Mouse (Mus musculus) heart, embryonic 16.5 days (tissue): Measurements from ENCODE around the gene Eefsec. TPM values are rescaled to one million over a fixed set of nuclear protein-coding genes. Genes with fewer than 3 reads are reported as not detected.

Source experiments
- ATAC-seq: fragments of 200-750 bp; cut with Nextera tagmentation; replicated peaks from 2 replicates; pipeline ENCODE4 v1.8.0; 2017; ENCODE audit warnings: moderate number of reproducible peaks; ENCODE audit not compliant: insufficient read depth, low FRiP score; ENCODE audit errors: extremely low read depth
- H3K27ac ChIP-seq: fragments of 300-500 bp; sonication (generic); 2 replicates; pipeline ENCODE4 v1.5.1; 2014; ENCODE audit warnings: mild to moderate bottlenecking, low read length, control low read depth, moderate library complexity
- H3K27me3 ChIP-seq: fragments of 300-500 bp; sonication (generic); 2 replicates; pipeline ENCODE4 v1.6.1; 2014; ENCODE audit warnings: low read length, mixed read lengths; ENCODE audit not compliant: control insufficient read depth, insufficient read depth
- H3K36me3 ChIP-seq: fragments of 300-500 bp; sonication (generic); 2 replicates; pipeline ENCODE4 v1.6.1; 2014; ENCODE audit not compliant: control insufficient read depth, insufficient read depth
- H3K4me1 ChIP-seq: fragments of 300-500 bp; sonication (generic); 2 replicates; pipeline ENCODE4 v1.6.1; 2014; ENCODE audit warnings: low read length, mixed read lengths; ENCODE audit not compliant: control insufficient read depth, insufficient read depth
- H3K4me2 ChIP-seq: fragments of 300-500 bp; sonication (generic); 2 replicates; pipeline ENCODE4 v1.6.1; 2014; ENCODE audit warnings: low read depth, mild to moderate bottlenecking, control low read depth, low read length
- H3K4me3 ChIP-seq: fragments of 300-500 bp; sonication (generic); 2 replicates; pipeline ENCODE4 v1.5.1; 2014; ENCODE audit warnings: mild to moderate bottlenecking, control low read depth, low read length
- H3K9ac ChIP-seq: fragments of 300-500 bp; sonication (generic); 2 replicates; pipeline ENCODE4 v1.6.1; 2014; ENCODE audit warnings: low read length, control low read depth
- H3K9me3 ChIP-seq: fragments of 300-500 bp; sonication (generic); replicated peaks from 2 replicates; pipeline ENCODE4 v1.6.1; 2016; ENCODE audit warnings: low read length; ENCODE audit not compliant: control insufficient read depth
- WGBS: fragments of 180-500 bp; shearing (Covaris S2); extraction: QIAGEN DNeasy Blood & Tissue Kit; methylation state at CpG from one replicate; pipeline ENCODE4 v1.1.7; 2014; 5-methylcytosine and 5-hydroxymethylcytosine counted together
- polyA plus RNA-seq: library from polyadenylated mRNA; unstranded; fragments of >200 nt; fragmentation: Nextera tagmentation; extraction: Ambion mirVana; gene quantifications from 2 replicates; pipeline ENCODE4 v1.2.1, GENCODE M21; 2015

The Eefsec gene
- polyA plus RNA-seq, 1 experiment from 2014 or later, result 19.8 TPM

DNA sequence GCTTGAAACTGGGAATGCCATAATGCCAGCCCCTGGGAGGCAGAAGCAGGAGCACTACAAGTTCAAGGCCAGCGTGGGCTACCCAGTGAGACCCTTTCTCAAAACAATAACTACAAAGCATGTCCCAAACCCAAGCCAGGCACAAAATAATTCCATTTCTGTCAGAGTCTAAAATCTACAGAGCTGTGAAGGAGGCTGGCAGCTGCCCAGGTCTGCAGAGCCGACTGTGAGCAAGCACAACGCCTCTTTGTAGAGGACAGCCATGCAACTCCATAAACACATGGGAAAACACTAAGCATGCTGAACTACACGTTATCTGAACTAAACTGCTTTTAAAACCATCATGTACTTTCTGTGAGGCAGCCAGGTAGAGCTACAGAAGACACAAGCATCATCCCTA, 7.3 kb downstream of the Eefsec start:
- peaks cover 3% of the 10 kb centered on the region; the same call in 1 of the 2 replicates for H3K4me1 ChIP-seq
- H3K27ac ChIP-seq, result no peak overlapping the region
- H3K9me3 ChIP-seq, result no peaks in the 10 kb centered on the region
- H3K36me3 ChIP-seq, result no peaks in the 10 kb centered on the region
- no peak overlapping the region for H3K4me3 ChIP-seq
- H3K27me3 ChIP-seq, result no peaks in the 10 kb centered on the region
- ATAC-seq, result no peak
- whole genome bisulfite sequencing, result 66% methylated on average over 4 of the region's 4 CpGs
- no peak overlapping the region for H3K9ac ChIP-seq
- H3K4me2 ChIP-seq, result no peak overlapping the region

DNA sequence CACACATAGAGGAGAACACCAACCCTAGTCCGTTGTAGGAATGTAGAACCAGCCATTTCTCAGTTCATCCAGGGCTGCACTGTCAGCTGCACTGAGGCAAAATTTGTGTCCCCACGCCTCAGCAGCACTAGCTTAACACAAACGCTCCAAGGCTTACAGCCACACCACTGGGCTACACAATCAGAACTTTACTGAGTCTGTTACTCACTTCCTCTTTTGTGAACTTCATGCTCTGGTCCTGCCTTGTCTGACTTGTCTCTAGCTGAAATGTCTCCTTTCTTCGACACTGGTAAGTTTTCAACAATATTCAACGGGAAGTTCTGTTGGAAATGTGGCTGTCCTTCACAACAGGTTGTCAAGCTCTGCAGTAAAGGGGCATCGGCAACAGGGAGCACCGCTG, 10.7 kb downstream of the Eefsec start:
- H3K27me3 ChIP-seq, result no peaks in the 10 kb centered on the region
- H3K4me1 ChIP-seq, result peaks cover 3% of the 10 kb centered on the region; the same call in 1 of the 2 replicates
- no peaks in the 10 kb centered on the region for H3K36me3 ChIP-seq
- no peak overlapping the region for H3K27ac ChIP-seq
- H3K9me3 ChIP-seq, result no peaks in the 10 kb centered on the region
- no peak overlapping the region for H3K4me3 ChIP-seq
- ATAC-seq, result no peak
- H3K9ac ChIP-seq, result no peak overlapping the region
- 80% methylated on average over 7 of the region's 7 CpGs for WGBS
- no peak overlapping the region for H3K4me2 ChIP-seq

DNA sequence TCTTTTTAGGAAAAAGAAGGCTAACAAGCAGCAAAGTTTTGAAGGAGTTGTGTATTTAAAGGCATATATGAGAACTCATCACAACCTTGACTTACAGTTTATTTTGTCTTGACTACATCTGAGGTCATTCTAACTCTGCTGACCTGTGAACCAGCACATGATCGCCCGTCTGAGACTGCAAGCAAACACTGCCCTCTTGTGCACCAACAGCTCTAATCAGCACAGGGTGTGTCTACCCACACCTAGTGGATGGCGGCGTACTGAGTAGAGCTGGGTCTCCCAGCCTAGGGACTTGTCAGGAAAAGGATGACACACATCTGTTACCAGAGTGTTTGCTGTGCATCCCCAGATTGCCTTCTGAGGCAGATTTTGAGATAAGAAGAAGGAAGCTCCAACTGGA, 15.1 kb downstream of the Eefsec start:
- no peaks in the 10 kb centered on the region for H3K36me3 ChIP-seq
- peak; percentile 79 for ATAC-seq
- peaks cover 9% of the 10 kb centered on the region; the same call in 1 of the 2 replicates for H3K4me1 ChIP-seq
- H3K4me2 ChIP-seq, result no peak overlapping the region
- H3K27ac ChIP-seq, result no peak overlapping the region
- H3K9me3 ChIP-seq, result no peaks in the 10 kb centered on the region
- no peak overlapping the region for H3K9ac ChIP-seq
- 14% methylated on average over 4 of the region's 4 CpGs for WGBS
- H3K4me3 ChIP-seq, result no peak overlapping the region
- no peaks in the 10 kb centered on the region for H3K27me3 ChIP-seq

DNA sequence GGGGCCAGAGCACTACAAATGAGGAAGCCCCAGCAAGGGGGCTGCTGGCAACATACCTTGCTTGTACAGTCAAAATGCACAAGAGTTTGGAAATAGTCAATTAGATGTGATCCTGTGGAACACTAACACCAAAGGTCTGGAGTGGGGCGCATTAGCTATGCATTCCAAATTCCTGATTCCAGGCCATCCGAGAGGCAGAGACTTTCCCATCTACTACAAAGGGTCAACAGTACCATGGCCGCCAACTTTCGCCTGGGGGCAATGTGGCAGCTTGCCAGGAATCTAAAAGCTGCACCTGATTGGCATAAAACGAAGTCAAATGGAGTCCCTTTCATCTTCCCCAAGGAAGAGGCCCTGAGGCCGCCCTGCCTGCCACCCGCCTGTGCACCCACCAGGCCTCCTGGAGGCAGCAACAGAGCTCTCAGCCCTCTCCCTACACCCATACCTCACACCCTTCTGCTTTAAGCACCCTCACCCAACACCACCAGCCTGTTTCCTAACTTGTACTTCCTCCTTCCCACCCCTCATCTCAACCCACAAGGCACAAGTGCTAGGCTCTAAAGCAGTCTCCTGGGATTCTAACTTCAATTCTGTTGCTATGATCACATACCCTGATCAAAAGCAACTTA, 30.1 kb downstream of the Eefsec start:
- Histone ChIP-seq H3K4me1 (peaks cover 4% of the 10 kb centered on the region; the same call in 1 of the 2 replicates), H3K27ac (no peak overlapping the region), H3K9ac (no peak overlapping the region), H3K4me2 (no peak overlapping the region), H3K36me3 (no peaks in the 10 kb centered on the region), H3K9me3 (no peaks in the 10 kb centered on the region), H3K4me3 (no peak overlapping the region), H3K27me3 (no peaks in the 10 kb centered on the region)
- no peak for ATAC-seq
- WGBS, result 63% methylated on average over 7 of the region's 7 CpGs

DNA sequence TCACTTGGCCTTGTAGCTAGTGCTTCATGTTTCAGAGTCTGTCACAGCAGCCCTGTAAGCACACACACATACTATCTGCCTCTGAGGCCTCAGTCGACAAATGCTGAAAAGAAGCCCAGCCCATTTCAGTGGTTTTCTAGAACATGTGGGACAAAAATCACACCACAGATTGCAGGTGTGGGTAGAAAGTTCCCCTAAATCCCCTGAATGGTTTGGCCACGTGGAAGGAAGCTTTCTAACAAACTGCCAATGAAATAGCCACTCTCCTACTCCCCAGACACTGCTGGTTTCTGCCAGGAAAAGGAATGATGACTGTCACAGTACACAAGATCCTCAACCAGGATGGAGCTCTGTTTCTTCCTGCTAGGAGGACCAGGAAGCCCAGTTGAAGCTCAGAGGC, 33.7 kb downstream of the Eefsec start:
- H3K27ac ChIP-seq, result no peak overlapping the region
- H3K4me2 ChIP-seq, result no peak overlapping the region
- no peaks in the 10 kb centered on the region for H3K27me3 ChIP-seq
- WGBS, result 52% methylated on average over 2 of the region's 2 CpGs
- no peaks in the 10 kb centered on the region for H3K36me3 ChIP-seq
- no peaks in the 10 kb centered on the region for H3K9me3 ChIP-seq
- H3K4me3 ChIP-seq, result no peak overlapping the region
- H3K9ac ChIP-seq, result no peak overlapping the region
- peaks cover 4% of the 10 kb centered on the region; the same call in 1 of the 2 replicates for H3K4me1 ChIP-seq
- ATAC-seq, result no peak

DNA sequence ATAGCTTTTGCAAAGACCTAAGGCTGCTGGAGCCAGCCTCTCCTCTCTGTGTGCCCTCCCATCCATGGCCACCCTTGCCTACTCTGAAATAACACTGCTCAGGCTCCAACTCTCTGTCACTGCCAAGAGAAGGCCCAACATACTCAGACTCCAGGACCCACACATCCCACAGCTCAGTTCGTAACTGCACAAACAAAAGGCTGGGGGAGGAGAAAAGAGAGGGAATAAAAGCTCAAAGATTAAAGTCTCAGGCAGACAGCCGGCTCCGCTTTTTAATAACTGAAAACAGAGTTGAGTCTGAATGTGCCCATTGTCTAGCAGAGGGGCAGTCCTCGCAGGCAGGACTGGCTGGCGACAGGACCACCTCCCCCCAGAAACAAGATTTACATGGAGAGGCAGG, 36.8 kb downstream of the Eefsec start:
- Histone ChIP-seq H3K27me3 (no peaks in the 10 kb centered on the region), H3K9me3 (no peaks in the 10 kb centered on the region), H3K36me3 (no peaks in the 10 kb centered on the region), H3K4me3 (no peak overlapping the region), H3K4me2 (no peak overlapping the region), H3K9ac (no peak overlapping the region), H3K27ac (no peak overlapping the region), H3K4me1 (peaks cover 4% of the 10 kb centered on the region; the same call in 1 of the 2 replicates)
- ATAC-seq, result no peak
- WGBS, result 71% methylated on average over 5 of the region's 5 CpGs

DNA sequence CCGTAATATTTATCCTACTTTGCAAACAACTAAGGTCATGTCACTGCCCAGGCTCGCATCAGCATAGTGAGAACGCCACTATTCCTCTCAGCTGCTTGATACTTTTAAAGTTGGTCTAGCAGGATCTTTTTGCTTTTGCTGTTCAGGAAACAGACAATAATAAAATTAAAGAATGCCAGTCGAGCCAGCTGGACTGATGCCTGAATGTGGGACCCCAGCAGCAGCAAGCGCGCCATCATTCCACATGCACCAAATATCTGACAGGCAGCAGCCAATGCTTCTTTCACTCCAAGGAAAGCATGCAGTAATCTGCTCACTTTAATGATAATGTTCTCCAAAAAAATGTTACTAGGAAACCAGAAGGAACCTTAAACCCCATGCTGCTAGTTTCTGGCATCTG, 45.9 kb downstream of the Eefsec start:
- 71% methylated on average over 6 of the region's 6 CpGs for WGBS
- H3K27ac ChIP-seq, result no peak overlapping the region
- no peaks in the 10 kb centered on the region for H3K36me3 ChIP-seq
- ATAC-seq, result no peak
- no peak overlapping the region for H3K9ac ChIP-seq
- H3K9me3 ChIP-seq, result no peaks in the 10 kb centered on the region
- no peak overlapping the region for H3K4me2 ChIP-seq
- no peak overlapping the region for H3K4me3 ChIP-seq
- H3K27me3 ChIP-seq, result no peaks in the 10 kb centered on the region
- no peaks in the 10 kb centered on the region for H3K4me1 ChIP-seq

DNA sequence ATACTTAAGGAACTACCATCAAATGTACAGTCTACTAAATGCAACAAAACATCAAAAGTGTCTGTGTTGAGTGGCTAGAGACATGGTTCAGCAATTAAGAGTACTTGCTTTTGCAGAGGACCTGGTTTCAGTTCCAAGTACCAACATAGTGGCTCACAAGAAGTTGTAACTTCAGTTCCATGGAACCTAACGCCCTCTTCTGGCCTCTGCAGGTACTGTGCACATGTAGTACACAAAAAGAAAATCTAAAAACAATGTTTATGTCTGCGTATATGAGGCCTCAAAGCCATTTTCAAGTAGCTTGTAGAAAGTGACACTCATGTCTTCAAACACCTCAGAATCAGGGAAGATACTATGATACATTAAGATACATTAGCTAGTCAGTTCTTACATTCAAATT, 48.4 kb downstream of the Eefsec start:
- no peak for ATAC-seq
- Histone ChIP-seq H3K27ac (no peak overlapping the region), H3K4me3 (no peak overlapping the region), H3K4me1 (no peaks in the 10 kb centered on the region), H3K9ac (no peak overlapping the region), H3K9me3 (no peaks in the 10 kb centered on the region), H3K27me3 (no peaks in the 10 kb centered on the region), H3K4me2 (no peak overlapping the region), H3K36me3 (no peaks in the 10 kb centered on the region)
- 73% methylated on average over 2 of the region's 2 CpGs for WGBS

DNA sequence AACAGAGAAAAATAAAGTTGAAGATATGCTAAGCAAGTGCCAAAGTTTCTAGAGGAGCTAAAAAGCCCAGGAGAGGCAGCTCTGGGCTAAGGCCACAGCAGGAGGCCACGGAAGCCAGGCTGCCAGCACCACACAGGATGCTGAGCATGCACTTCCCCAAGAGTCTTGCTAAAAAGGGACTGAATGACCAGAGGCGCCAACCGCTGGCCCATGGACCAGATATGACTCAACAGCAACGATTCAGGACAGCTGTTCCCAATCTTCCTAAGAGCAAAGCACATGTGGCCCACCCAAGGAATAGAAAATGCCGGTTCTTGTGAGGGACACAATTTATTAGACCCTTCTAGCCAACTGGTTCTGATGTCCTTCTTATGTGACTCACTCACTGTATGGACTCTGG, 57.4 kb downstream of the Eefsec start:
- no peaks in the 10 kb centered on the region for H3K36me3 ChIP-seq
- 0 out of 2 replicates have a peak, but pooled peaks have one; percentile 21 for ATAC-seq
- H3K27ac ChIP-seq, result no peak overlapping the region
- no peak overlapping the region for H3K4me2 ChIP-seq
- H3K9me3 ChIP-seq, result no peaks in the 10 kb centered on the region
- 60% methylated on average over 5 of the region's 5 CpGs for WGBS
- 0 out of 2 replicates have a peak, but pooled peaks cover 2% of the 10 kb centered on the region for H3K4me1 ChIP-seq
- no peaks in the 10 kb centered on the region for H3K27me3 ChIP-seq
- H3K4me3 ChIP-seq, result no peak overlapping the region
- no peak overlapping the region for H3K9ac ChIP-seq
